Mouse (Mus musculus) cerebellum, adult 2 months (tissue): ENCODE data around the gene Ermap.

Experiments used
- CTCF ChIP-seq: fragments of 200-500 bp; IDR thresholded peaks from 2 replicates; pipeline ENCODE4 v1.5.1; 2011; ENCODE audit warnings: low read depth, mild to moderate bottlenecking, control low read depth, low read length, moderate library complexity, borderline replicate concordance; ENCODE audit not compliant: insufficient read depth
- POLR2A ChIP-seq: fragments of 200-500 bp; IDR thresholded peaks from 2 replicates; pipeline ENCODE4 v1.6.1; 2011; ENCODE audit warnings: low read length, control low read depth, borderline replicate concordance; ENCODE audit not compliant: insufficient read depth

GRCm38 (mm10) chr4:119157186-119157585 is 32.6 kb downstream of the Ermap start:
- TF ChIP-seq CTCF (peak; percentile 34; the same call in 1 of the 2 replicates), POLR2A (no peak)
